Mouse (Mus musculus): Measurements from ENCODE around the gene Neurl2. TPM values are rescaled to one million over a fixed set of nuclear protein-coding genes. Genes with fewer than 3 reads are reported as not detected.
A peak's percentile ranks its signal among the peaks of the same experiment; 100 is the strongest.

Neurl2 gene
- total RNA-seq, 1 experiment = 3.6 TPM

- H3K27ac ChIP-seq (ENCODE audit: insufficient read depth, low read depth, low read length, poor library complexity, severe bottlenecking) = no peak overlapping the region
- TF ChIP-seq HCFC1 (IDR thresholded peaks at IDR 0.05; ENCODE audit: borderline replicate concordance, insufficient read depth, low read length) (no peak), ZC3H11A (IDR thresholded peaks at IDR 0.05; ENCODE audit: borderline replicate concordance, low read depth, low read length) (no peak), MAFK (IDR thresholded peaks at IDR 0.05; ENCODE audit: insufficient read depth, low read depth, low read length) (no peak), CHD2 (IDR thresholded peaks at IDR 0.05; ENCODE audit: low read depth, low read length) (no peak), ZNF384 (IDR thresholded peaks at IDR 0.05; ENCODE audit: low read depth, low read length) (no peak)
- in situ Hi-C loops (cut with MboI; ENCODE audit: low sequenced_read_pairs in 2 of 2, unreplicated experiment in 2 of 2) = no loop called here
- H3K9ac ChIP-seq (ENCODE audit: insufficient read depth, low read depth, low read length, poor library complexity, severe bottlenecking) = no peak overlapping the region
- peaks cover 9% of the 10 kb centered on the region; the same call in 1 of the 2 replicates for H3K36me3 ChIP-seq (ENCODE audit: control insufficient read depth, insufficient read depth, low read length, poor library complexity, severe bottlenecking)
- H3K4me1 ChIP-seq (ENCODE audit: control insufficient read depth in 2 of 2, insufficient read depth in 2 of 2, low read length in 2 of 2, poor library complexity in 1 of 2) = peaks cover 7 to 32% of the 10 kb centered on the region in 2 experiments
- H3K9me3 ChIP-seq (ENCODE audit: control insufficient read depth, insufficient read depth, low read depth, low read length) = no peaks in the 10 kb centered on the region
- no peak for DNase-seq (ENCODE audit: low read depth, low spot score)
- no peak overlapping the region for H3K4me3 ChIP-seq (ENCODE audit: insufficient read depth in 1 of 2, low read depth in 1 of 2, low read length in 2 of 2, poor library complexity in 1 of 2, severe bottlenecking in 1 of 2)
These were observed 44.8 kb downstream of the Neurl2 start for GRCm38 (mm10) chr2:164788411-164788810.

GRCm38 (mm10) chr2:164787779-164788178 lies 45.5 kb downstream of the Neurl2 start:
- no peak overlapping the region for H3K9ac ChIP-seq (ENCODE audit: insufficient read depth, low read depth, low read length, poor library complexity, severe bottlenecking)
- H3K36me3 ChIP-seq (ENCODE audit: control insufficient read depth, insufficient read depth, low read length, poor library complexity, severe bottlenecking) = peaks cover 7% of the 10 kb centered on the region; the same call in 1 of the 2 replicates
- no peak for DNase-seq (ENCODE audit: low read depth, low spot score)
- in situ Hi-C loops (cut with MboI; ENCODE audit: low sequenced_read_pairs in 2 of 2, unreplicated experiment in 2 of 2) = no loop called here
- no peak overlapping the region for H3K4me3 ChIP-seq (ENCODE audit: insufficient read depth in 1 of 2, low read depth in 1 of 2, low read length in 2 of 2, poor library complexity in 1 of 2, severe bottlenecking in 1 of 2)
- no peaks in the 10 kb centered on the region for H3K9me3 ChIP-seq (ENCODE audit: control insufficient read depth, insufficient read depth, low read depth, low read length)
- peaks cover 5 to 29% of the 10 kb centered on the region in 2 experiments for H3K4me1 ChIP-seq (ENCODE audit: control insufficient read depth in 2 of 2, insufficient read depth in 2 of 2, low read length in 2 of 2, poor library complexity in 1 of 2)
- no peak for TF ChIP-seq HCFC1 (IDR thresholded peaks at IDR 0.05; ENCODE audit: borderline replicate concordance, insufficient read depth, low read length)
- no peak for TF ChIP-seq ZNF384 (IDR thresholded peaks at IDR 0.05; ENCODE audit: low read depth, low read length)
- TF ChIP-seq ZC3H11A (IDR thresholded peaks at IDR 0.05; ENCODE audit: borderline replicate concordance, low read depth, low read length) = no peak
- TF ChIP-seq CHD2 (IDR thresholded peaks at IDR 0.05; ENCODE audit: low read depth, low read length) = no peak
- TF ChIP-seq MAFK (IDR thresholded peaks at IDR 0.05; ENCODE audit: insufficient read depth, low read depth, low read length) = no peak
- H3K27ac ChIP-seq (ENCODE audit: insufficient read depth, low read depth, low read length, poor library complexity, severe bottlenecking) = no peak overlapping the region

GRCm38 (mm10) chr2:164787032-164787431 lies 46.2 kb downstream of the Neurl2 start:
- no peak overlapping the region for H3K4me3 ChIP-seq (ENCODE audit: insufficient read depth in 1 of 2, low read depth in 1 of 2, low read length in 2 of 2, poor library complexity in 1 of 2, severe bottlenecking in 1 of 2)

GRCm38 (mm10) chr2:164786388-164786885 lies 46.8 kb downstream of the Neurl2 start:
- Histone ChIP-seq H3K27ac (ENCODE audit: insufficient read depth, low read depth, low read length, poor library complexity, severe bottlenecking) (no peak overlapping the region), H3K9ac (ENCODE audit: insufficient read depth, low read depth, low read length, poor library complexity, severe bottlenecking) (no peak overlapping the region; the same call in 1 of the 2 replicates), H3K4me1 (ENCODE audit: control insufficient read depth in 2 of 2, insufficient read depth in 2 of 2, low read length in 2 of 2, poor library complexity in 1 of 2) (peaks cover 5 to 29% of the 10 kb centered on the region in 2 experiments), H3K4me3 (ENCODE audit: insufficient read depth in 1 of 2, low read depth in 1 of 2, low read length in 2 of 2, poor library complexity in 1 of 2, severe bottlenecking in 1 of 2) (peak overlapping the region; percentile 74 to 90), H3K36me3 (ENCODE audit: control insufficient read depth, insufficient read depth, low read length, poor library complexity, severe bottlenecking) (no peaks in the 10 kb centered on the region; the same call in 1 of the 2 replicates), H3K9me3 (ENCODE audit: control insufficient read depth, insufficient read depth, low read depth, low read length) (no peaks in the 10 kb centered on the region)
- no peak for TF ChIP-seq HCFC1 (IDR thresholded peaks at IDR 0.05; ENCODE audit: borderline replicate concordance, insufficient read depth, low read length)
- no peak for TF ChIP-seq MAFK (IDR thresholded peaks at IDR 0.05; ENCODE audit: insufficient read depth, low read depth, low read length)
- TF ChIP-seq CHD2 (IDR thresholded peaks at IDR 0.05; ENCODE audit: low read depth, low read length) = no peak
- no peak for TF ChIP-seq ZC3H11A (IDR thresholded peaks at IDR 0.05; ENCODE audit: borderline replicate concordance, low read depth, low read length)
- no peak for TF ChIP-seq ZNF384 (IDR thresholded peaks at IDR 0.05; ENCODE audit: low read depth, low read length)
- DNase-seq (ENCODE audit: low read depth, low spot score) = no peak
- in situ Hi-C loops (cut with MboI; ENCODE audit: low sequenced_read_pairs in 2 of 2, unreplicated experiment in 2 of 2) = no loop called here

More at GRCm38 (mm10) chr2:164787032-164787431, 46.2 kb downstream of the Neurl2 start:
- Histone ChIP-seq H3K36me3 (ENCODE audit: control insufficient read depth, insufficient read depth, low read length, poor library complexity, severe bottlenecking) (peaks cover 3% of the 10 kb centered on the region; the same call in 1 of the 2 replicates), H3K4me1 (ENCODE audit: control insufficient read depth in 2 of 2, insufficient read depth in 2 of 2, low read length in 2 of 2, poor library complexity in 1 of 2) (peaks cover 5 to 29% of the 10 kb centered on the region in 2 experiments), H3K9ac (ENCODE audit: insufficient read depth, low read depth, low read length, poor library complexity, severe bottlenecking) (no peak overlapping the region), H3K9me3 (ENCODE audit: control insufficient read depth, insufficient read depth, low read depth, low read length) (no peaks in the 10 kb centered on the region), H3K27ac (ENCODE audit: insufficient read depth, low read depth, low read length, poor library complexity, severe bottlenecking) (no peak overlapping the region)
- no peak for DNase-seq (ENCODE audit: low read depth, low spot score)
- TF ChIP-seq HCFC1 (IDR thresholded peaks at IDR 0.05; ENCODE audit: borderline replicate concordance, insufficient read depth, low read length) = no peak
- no peak for TF ChIP-seq MAFK (IDR thresholded peaks at IDR 0.05; ENCODE audit: insufficient read depth, low read depth, low read length)
- no peak for TF ChIP-seq ZC3H11A (IDR thresholded peaks at IDR 0.05; ENCODE audit: borderline replicate concordance, low read depth, low read length)
- TF ChIP-seq CHD2 (IDR thresholded peaks at IDR 0.05; ENCODE audit: low read depth, low read length) = no peak
- no peak for TF ChIP-seq ZNF384 (IDR thresholded peaks at IDR 0.05; ENCODE audit: low read depth, low read length)
- in situ Hi-C loops (cut with MboI; ENCODE audit: low sequenced_read_pairs in 2 of 2, unreplicated experiment in 2 of 2) = no loop called here

All from ES-E14 (cell line).